Mouse (Mus musculus) neural tube, embryonic 12.5 days (tissue): ENCODE measurements around the gene Insl5. TPM values are rescaled to one million over a fixed set of nuclear protein-coding genes. Genes with fewer than 3 reads are reported as not detected.

Source experiments
- ATAC-seq: fragments of 200-750 bp; cut with Nextera tagmentation; 2 replicates; pipeline ENCODE4 v1.8.0; 2017; ENCODE audit warnings: low read depth, mild to moderate bottlenecking, moderate TSS enrichment, moderate library complexity; ENCODE audit not compliant: low FRiP score
- H3K27ac ChIP-seq: fragments of 300-500 bp; sonication (generic); 2 replicates; pipeline ENCODE4 v1.5.1; 2016
- H3K27me3 ChIP-seq: fragments of 300-500 bp; sonication (generic); replicated peaks from 2 replicates; pipeline ENCODE4 v1.6.1; 2016; ENCODE audit warnings: mild to moderate bottlenecking
- H3K36me3 ChIP-seq: fragments of 300-500 bp; sonication (generic); 2 replicates; pipeline ENCODE4 v1.6.1; 2016; ENCODE audit warnings: mild to moderate bottlenecking
- H3K4me1 ChIP-seq: fragments of 300-500 bp; sonication (generic); 2 replicates; pipeline ENCODE4 v1.6.1; 2016
- H3K4me2 ChIP-seq: fragments of 300-500 bp; sonication (generic); replicated peaks from 2 replicates; pipeline ENCODE4 v1.6.1; 2016; ENCODE audit warnings: mild to moderate bottlenecking
- H3K4me3 ChIP-seq: fragments of 300-500 bp; sonication (generic); 2 replicates; pipeline ENCODE4 v1.5.1; 2016
- H3K9ac ChIP-seq: fragments of 300-500 bp; sonication (generic); 2 replicates; pipeline ENCODE4 v1.6.1; 2016; ENCODE audit warnings: mild to moderate bottlenecking
- H3K9me3 ChIP-seq: fragments of 300-500 bp; sonication (generic); 2 replicates; pipeline ENCODE4 v1.6.1; 2016; ENCODE audit warnings: mild to moderate bottlenecking
- WGBS: fragments of 180-500 bp; shearing (Covaris S2); methylation state at CpG from one replicate; pipeline ENCODE4 v1.1.7; 2016; 5-methylcytosine and 5-hydroxymethylcytosine counted together
- polyA plus RNA-seq: library from polyadenylated mRNA; unstranded; fragments of >200 nt; fragmentation: Nextera tagmentation; extraction: Ambion mirVana; gene quantifications from 2 replicates; pipeline ENCODE4 v1.2.1, GENCODE M21; 2016

Gene Insl5
- polyA plus RNA-seq, 1 experiment from 2014 or later = 0.29 TPM

GRCm38 (mm10) chr4:102969599-102969998, 57.0 kb downstream of the Insl5 start:
- no peak overlapping the region for H3K27ac ChIP-seq
- H3K27me3 ChIP-seq = no peaks in the 10 kb centered on the region
- no peak overlapping the region for H3K9ac ChIP-seq
- ATAC-seq = no peak
- H3K4me1 ChIP-seq = no peaks in the 10 kb centered on the region
- H3K9me3 ChIP-seq = no peaks in the 10 kb centered on the region
- H3K4me2 ChIP-seq = no peak overlapping the region
- H3K36me3 ChIP-seq = peaks cover 8% of the 10 kb centered on the region; the same call in 1 of the 2 replicates
- WGBS = 92% methylated on average over 5 of the region's 5 CpGs
- H3K4me3 ChIP-seq = no peak overlapping the region

Other genes starting within 250 kb of the Insl5 start
- 0.70 and 1.2 TPM in 2 replicates for gene Tctex1d1, start 48.2 kb downstream of the Insl5 start, polyA plus RNA-seq
- gene Mier1, start 87.5 kb upstream of the Insl5 start, polyA plus RNA-seq = 33.6 and 40.3 TPM in 2 replicates
- 4.9 and 5.9 TPM in 2 replicates for gene Wdr78, start 87.7 kb upstream of the Insl5 start, polyA plus RNA-seq
- gene Slc35d1, start 188.3 kb upstream of the Insl5 start, polyA plus RNA-seq = 10.0 and 10.6 TPM in 2 replicates